Mouse (Mus musculus) cerebral cortex, adult 2 months (tissue): ENCODE results near the gene Slc25a21.

Source experiments
- WGBS: fragments of 180-500 bp; shearing (Covaris S2); methylation state at CpG from one replicate; pipeline ENCODE4 v1.1.7; 2018; 5-methylcytosine and 5-hydroxymethylcytosine counted together

Gene Slc25a21

DNA sequence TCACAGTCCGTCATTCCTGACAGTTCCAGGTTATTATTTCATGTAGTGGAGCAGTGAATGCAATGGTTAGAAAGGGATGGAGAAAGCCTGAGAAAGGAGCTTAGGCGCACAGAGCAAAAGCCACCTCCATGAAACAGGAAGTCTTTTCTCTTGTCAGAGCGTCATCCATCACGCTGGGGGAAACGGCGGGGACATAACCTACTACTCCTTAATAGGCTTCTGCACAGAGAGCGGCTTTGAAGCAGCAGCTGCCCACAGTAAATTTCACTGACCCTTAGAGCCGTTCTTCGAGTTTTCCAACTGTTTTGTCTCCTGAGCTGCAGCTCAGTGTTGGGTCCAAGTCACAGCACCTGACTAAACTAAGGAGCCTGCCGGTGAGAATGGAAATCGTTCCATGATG, 188.3 kb downstream of the Slc25a21 start:
- 60% methylated on average over 11 of the region's 11 CpGs for WGBS

- WGBS, result 5% methylated on average over 5 of the region's 5 CpGs
These were observed 211.2 kb downstream of the Slc25a21 start for GRCm38 (mm10) chr12:56986049-56986448.

GRCm38 (mm10) chr12:56982066-56982626, 215.1 kb downstream of the Slc25a21 start:
- 66% methylated on average over 16 of the region's 18 CpGs for WGBS

DNA sequence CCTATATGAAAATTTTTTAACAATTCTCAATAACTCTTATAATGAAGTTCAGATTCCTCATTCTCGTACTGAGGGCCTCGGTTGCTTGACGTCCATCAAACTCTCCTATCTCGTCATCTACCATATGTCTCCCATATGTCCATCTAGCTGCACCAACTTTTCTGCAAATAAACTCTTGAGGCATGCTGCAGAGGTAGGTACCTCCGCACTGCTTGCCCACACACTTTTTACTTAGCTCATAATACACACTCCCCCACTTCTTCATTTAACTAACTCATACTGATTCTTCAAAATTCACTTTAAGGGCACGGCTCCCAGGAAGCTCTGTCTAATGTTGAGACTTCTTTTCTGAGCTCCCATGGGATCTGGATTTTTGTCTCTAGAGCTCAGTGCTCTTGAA, 222.0 kb downstream of the Slc25a21 start:
- WGBS, result 63% methylated on average over 6 of the region's 6 CpGs

DNA sequence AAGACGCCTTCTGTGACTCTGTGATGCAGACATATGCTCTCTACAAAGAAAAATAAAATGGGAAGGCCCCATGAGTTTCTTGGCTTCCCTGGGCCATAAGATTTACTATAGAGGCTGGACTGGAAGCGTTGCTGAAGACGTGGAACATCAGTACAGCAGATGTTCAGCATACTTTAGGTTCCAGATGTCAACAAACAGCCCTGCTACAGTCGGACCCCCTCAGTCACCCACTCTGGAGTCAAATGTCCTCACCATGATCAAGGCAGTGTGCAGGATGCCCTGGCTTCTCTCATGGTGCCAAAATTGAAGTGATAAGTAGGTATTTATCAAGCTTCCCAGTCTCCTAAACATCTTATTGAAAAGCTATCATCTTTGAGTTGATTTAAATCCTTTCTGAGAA, 234.0 kb downstream of the Slc25a21 start:
- WGBS, result 74% methylated on average over 4 of the region's 4 CpGs

- 41% methylated on average over 9 of the region's 9 CpGs for WGBS
These were observed 237.8 kb downstream of the Slc25a21 start for GRCm38 (mm10) chr12:56959230-56960051.

GRCm38 (mm10) chr12:56958244-56958643, 239.0 kb downstream of the Slc25a21 start:
- 55% methylated on average over 11 of the region's 11 CpGs for WGBS

DNA sequence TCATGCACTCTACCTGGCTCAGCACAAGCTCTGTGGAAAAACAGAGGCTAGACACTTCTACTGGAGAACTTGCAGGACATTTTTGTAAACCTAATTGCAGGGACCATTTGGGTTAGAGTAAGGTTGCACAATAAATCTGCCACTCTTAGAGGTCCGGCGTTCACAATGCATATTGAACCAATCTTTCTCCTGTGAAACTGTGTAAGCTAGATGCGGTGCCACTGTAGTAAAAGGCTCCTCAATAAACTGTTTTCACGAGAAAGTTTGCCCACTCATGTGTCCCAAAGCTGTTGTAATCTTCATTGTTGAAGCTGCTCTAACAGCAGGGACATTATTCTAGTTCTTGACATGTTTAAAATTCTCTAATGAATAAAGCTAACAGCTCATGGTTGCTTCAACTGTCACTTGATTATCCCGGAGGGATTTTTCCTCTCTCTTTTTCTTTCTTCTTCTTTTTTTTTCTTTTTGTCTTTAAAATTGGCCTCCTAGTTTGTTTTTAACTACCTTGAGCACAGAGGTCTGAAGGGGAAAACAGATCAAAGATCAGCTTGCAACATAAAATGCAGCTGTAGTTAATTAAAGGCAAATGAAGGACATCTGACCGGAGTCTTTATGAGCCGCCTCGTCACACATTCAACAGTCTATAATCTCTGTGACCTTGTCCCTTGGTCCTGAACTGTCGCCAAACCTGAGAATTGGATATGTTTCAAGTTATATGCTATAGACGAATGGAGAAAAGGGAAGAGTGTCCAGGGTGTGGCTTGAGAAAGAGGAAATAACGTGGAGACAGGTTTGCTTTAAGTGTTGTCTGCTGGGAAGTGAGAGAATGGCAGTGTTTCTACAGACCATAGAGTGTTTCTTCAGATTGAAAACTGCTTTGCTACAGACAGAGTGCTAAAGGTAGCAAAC, 245.3 kb downstream of the Slc25a21 start:
- 61% methylated on average over 11 of the region's 11 CpGs for WGBS

GRCm38 (mm10) chr12:56944265-56944664, 253.0 kb downstream of the Slc25a21 start:
- WGBS, result 89% methylated on average over 1 of the region's 1 CpGs

DNA sequence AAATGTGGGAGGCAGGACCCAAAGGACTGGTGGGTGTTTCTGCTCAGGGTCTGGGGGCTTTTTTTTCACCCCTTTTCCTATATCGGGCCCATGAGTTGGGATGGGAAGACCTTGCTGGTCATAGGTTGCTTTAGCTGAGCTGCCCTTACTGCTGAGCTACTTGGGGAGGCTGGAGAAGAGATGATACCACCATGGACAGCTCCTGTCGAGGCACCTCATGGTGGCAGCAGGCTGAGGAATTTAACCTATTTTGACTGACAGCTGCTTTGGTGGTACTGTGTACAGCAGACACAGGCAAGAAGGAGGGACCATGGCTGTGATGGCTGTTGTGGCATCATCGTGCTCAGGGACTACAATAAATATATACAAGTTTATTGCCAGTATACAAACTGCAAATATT, 256.4 kb downstream of the Slc25a21 start:
- WGBS, result 73% methylated on average over 3 of the region's 3 CpGs

GRCm38 (mm10) chr12:56918145-56918544, 279.1 kb downstream of the Slc25a21 start:
- WGBS, result 86% methylated on average over 6 of the region's 6 CpGs

GRCm38 (mm10) chr12:56906476-56906875, 290.8 kb downstream of the Slc25a21 start:
- WGBS, result 85% methylated on average over 5 of the region's 5 CpGs

GRCm38 (mm10) chr12:56905652-56906305, 291.5 kb downstream of the Slc25a21 start:
- WGBS, result 67% methylated on average over 9 of the region's 9 CpGs

DNA sequence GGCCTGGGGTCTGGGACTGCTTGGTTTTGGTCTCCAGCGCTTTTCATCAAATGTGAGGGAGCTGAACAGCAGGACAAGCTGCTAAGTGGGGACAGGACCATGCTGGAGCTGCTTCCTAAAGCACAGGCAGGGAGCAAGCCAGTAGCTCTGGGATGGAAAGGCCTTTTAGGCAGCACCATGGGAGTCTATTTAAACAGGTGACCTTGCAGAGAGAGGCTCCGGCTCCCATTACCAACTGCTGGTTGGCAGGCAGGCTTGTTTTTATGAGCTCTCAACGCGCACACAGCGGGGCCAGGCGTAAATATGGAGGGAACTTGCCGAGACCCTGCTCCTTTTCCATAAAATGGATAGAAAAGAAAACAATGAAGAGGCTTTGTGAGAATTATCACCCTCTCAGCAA, 292.1 kb downstream of the Slc25a21 start:
- WGBS, result 58% methylated on average over 7 of the region's 7 CpGs

DNA sequence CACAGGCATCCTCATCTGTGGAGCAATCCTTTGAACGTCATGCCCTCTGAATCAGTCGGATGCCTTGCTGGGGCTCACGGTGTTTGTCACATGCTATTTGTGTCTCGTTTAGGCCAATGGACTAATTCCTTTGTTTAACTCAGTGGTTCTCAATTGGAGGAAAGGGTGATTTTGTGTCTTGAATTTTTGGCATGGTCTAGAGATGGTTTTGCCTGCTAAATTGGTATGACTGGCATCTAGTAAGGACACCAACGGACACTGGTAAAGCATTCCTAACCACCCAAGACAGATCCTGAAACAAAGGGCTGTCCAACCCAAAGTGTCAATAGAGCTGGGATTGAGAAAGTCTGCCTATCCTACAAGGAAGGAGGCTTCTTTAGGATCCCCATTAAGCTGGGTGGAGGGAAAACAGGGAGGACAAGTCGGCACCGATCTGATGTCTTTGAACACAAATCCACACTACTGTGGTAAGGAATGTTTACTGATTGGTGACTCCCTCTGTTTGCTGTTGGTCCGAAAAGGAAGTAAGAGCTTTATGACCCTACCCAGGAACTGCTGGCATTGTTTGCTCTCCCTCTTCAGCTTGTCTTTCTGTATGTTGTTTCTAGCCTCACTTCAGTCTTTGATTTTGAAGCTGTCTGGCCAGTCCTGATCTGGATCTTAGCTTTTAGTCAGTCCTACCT, 294.4 kb downstream of the Slc25a21 start:
- WGBS, result 83% methylated on average over 8 of the region's 8 CpGs

DNA sequence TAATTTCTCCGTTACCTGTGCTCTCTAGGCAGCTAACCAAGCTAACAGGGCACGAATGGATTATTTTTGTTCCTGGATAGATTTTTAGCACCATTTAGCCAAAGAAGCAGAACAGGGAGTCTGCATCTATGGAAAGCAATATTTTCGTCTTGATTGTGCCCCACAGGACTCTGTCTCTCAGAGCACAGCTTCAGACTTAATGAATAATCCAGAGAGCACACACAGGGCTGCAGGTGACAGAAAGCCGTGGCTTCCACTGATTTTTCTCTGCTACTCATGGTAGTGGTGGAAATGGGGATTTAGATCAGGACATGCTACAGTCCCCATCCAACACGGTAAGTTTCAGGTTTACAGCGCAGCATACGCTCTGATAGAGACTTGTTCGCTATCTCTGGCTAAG, 299.3 kb downstream of the Slc25a21 start:
- 77% methylated on average over 8 of the region's 8 CpGs for WGBS

DNA sequence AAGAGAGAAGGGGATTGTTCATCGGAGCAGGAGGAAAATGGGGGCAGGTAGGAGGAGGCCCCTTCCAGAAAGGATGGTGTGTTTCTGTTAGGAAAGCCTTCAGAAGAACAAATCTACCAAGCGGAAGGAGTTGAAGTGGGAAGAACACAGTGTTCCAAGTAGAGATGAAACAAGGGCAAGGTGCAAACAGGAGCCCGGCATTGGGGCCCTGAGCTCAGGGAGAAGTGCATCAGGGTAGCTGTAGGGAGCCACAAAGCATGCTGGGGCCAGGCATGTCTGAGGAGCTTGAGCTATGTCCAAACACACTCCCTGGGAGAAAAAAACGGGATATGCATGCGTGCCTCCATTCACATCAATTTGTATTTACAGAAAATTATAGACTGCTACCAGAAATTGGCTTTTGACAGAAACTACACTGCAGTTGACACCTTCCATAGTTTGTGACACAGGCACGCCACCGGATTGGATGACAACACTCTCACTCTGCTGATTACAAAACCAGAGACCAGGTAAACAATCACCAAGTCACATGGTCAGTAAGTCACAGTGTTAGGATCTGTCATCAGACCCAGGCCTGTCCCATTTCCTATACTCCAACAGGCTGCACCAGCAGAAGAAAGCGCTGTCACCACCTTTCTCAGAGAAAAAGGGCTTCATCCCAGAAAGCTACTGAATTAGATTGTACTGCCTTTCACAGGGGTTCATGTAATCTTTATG, 299.9 kb downstream of the Slc25a21 start:
- WGBS, result 90% methylated on average over 8 of the region's 8 CpGs

DNA sequence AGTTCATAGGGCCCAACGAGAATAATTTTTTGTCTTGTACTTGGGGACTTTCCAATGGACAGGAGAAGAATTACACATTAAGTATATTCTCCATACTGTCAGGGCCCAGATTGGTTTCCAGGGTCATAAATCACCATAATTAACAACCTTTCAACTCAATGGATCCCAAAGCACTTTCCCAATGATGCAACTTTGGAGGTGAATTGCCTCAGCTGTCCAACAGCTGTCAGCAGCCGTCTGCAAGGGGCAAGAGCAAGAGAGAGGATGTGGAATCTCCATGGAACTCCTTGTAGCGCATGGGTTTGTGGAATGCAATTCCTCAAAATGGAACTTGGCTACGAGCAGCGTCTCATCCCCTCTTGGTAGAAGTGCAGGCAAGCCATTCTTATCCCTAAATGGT, 302.3 kb downstream of the Slc25a21 start:
- 88% methylated on average over 5 of the region's 5 CpGs for WGBS

GRCm38 (mm10) chr12:56890891-56891726, 306.2 kb downstream of the Slc25a21 start:
- 77% methylated on average over 6 of the region's 6 CpGs for WGBS

DNA sequence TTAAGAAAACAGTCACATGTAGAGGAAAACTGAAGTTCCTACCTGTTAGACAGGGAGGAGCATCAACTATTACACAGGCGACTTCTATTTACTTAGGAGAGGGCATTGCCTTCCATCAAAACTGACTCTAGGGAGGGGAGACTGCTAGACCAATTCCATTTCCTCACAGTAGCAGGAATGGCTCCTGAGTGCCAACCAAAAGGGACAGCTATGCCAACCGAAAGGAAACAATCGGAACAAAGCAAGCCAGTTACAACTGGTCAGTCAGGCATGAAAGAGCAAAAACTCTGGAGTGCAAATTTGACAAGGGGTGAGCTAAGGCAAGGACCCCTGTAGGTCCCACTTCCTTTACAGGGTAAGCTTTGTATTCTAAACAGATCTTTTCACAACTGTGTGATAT, 319.5 kb downstream of the Slc25a21 start:
- WGBS, result 58% methylated on average over 3 of the region's 3 CpGs
